ENCODE assay signal across 17 mouse cellular contexts in the genomic region with DNA sequence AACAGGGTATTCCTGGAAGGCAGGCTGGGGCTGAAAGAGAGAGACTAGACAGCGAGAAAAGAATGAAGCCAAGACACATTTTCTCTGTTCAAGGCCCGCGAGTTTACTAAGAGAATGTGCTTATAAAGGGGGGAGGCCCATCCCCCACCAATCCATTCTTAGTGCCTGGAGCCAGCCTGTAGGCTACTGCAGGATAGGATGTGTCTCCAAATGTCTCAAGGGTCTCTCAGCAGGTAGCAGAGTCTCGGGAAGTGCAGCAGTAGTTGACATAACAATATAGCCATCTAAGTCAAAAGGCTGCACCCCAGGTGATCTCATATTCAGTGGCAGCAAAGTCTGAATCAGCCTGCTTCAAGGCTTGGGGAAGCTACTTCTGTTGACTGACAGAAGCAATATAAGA.
"Had no signal": no experiment of that assay in that cellular context is flagged by ENCODE, and none has a peak within 500 bp of the region (broad histone marks: within the 10 kb centered on the region; RNA-seq: fewer than 3 reads in every experiment).

No protein-coding gene starts in this region.

- ATAC-seq: lung, postnatal 0 days; midbrain, embryonic 13.5 days; midbrain, embryonic 15.5 days had no signal

- H3K9me3 ChIP-seq: lung, embryonic 15.5 days; megakaryocyte, embryonic 14.5 days; midbrain, embryonic 13.5 days; midbrain, embryonic 15.5 days; neural tube, embryonic 12.5 days had no signal

- H3K9ac ChIP-seq: lung, embryonic 15.5 days; midbrain, embryonic 13.5 days; midbrain, embryonic 15.5 days; neural tube, embryonic 12.5 days had no signal

- H3K4me1 ChIP-seq: lung, embryonic 15.5 days; megakaryocyte, embryonic 14.5 days; midbrain, embryonic 13.5 days; midbrain, embryonic 15.5 days; neural tube, embryonic 12.5 days had no signal

- H3K36me3 ChIP-seq: lung, embryonic 15.5 days; midbrain, embryonic 13.5 days; midbrain, embryonic 15.5 days; neural tube, embryonic 12.5 days had no signal

- H3K4me2 ChIP-seq: lung, embryonic 15.5 days; midbrain, embryonic 11.5 days; midbrain, embryonic 13.5 days; midbrain, embryonic 15.5 days; neural tube, embryonic 12.5 days had no signal

- DNase-seq: lung, adult 2 months; lung, postnatal 14 days; lung, postnatal 36 days; right cerebral cortex, postnatal 25 days; right cerebral cortex, postnatal 4 days; spleen, adult 18-20 months; thymus, adult 18-20 months; thymus, postnatal 14 days; thymus, postnatal 36 days had no signal

- H3K27ac ChIP-seq: lung, embryonic 15.5 days; macrophage; midbrain, embryonic 13.5 days; midbrain, embryonic 15.5 days; neural tube, embryonic 12.5 days had no signal

- H3K27me3 ChIP-seq: lung, embryonic 15.5 days; megakaryocyte, embryonic 14.5 days; midbrain, embryonic 13.5 days; midbrain, embryonic 15.5 days; neural tube, embryonic 12.5 days had no signal

- H3K4me3 ChIP-seq: lung, embryonic 15.5 days; megakaryocyte, embryonic 14.5 days; midbrain, embryonic 13.5 days; midbrain, embryonic 15.5 days; neural tube, embryonic 12.5 days had no signal
